Mouse (Mus musculus) stomach, embryonic 15.5 days (tissue): Measurements from ENCODE around the gene Ptprn2. TPM values are rescaled to one million over a fixed set of nuclear protein-coding genes. Genes with fewer than 3 reads are reported as not detected.

ENCODE experiments used
- ATAC-seq: fragments of 200-750 bp; cut with Nextera tagmentation; 2 replicates; pipeline ENCODE4 v1.8.0; 2017; ENCODE audit warnings: low read depth, moderate number of reproducible peaks, moderate TSS enrichment; ENCODE audit not compliant: insufficient read depth, low FRiP score
- H3K27ac ChIP-seq: fragments of 300-500 bp; sonication (generic); 2 replicates; pipeline ENCODE4 v1.5.1; 2015; ENCODE audit warnings: mild to moderate bottlenecking, inconsistent platforms
- H3K27me3 ChIP-seq: fragments of 300-500 bp; sonication (generic); replicated peaks from 2 replicates; pipeline ENCODE4 v1.6.1; 2015; ENCODE audit warnings: inconsistent platforms
- H3K36me3 ChIP-seq: fragments of 300-500 bp; sonication (generic); 2 replicates; pipeline ENCODE4 v1.6.1; 2015; ENCODE audit warnings: inconsistent platforms
- H3K4me1 ChIP-seq: fragments of 300-500 bp; sonication (generic); 2 replicates; pipeline ENCODE4 v1.6.1; 2015; ENCODE audit warnings: inconsistent platforms
- H3K4me2 ChIP-seq: fragments of 300-500 bp; sonication (generic); 2 replicates; pipeline ENCODE4 v1.6.1; 2015; ENCODE audit warnings: mild to moderate bottlenecking, inconsistent platforms
- H3K4me3 ChIP-seq: fragments of 300-500 bp; sonication (generic); replicated peaks from 2 replicates; pipeline ENCODE4 v1.5.1; 2015; ENCODE audit warnings: inconsistent platforms
- H3K9ac ChIP-seq: fragments of 300-500 bp; sonication (generic); 2 replicates; pipeline ENCODE4 v1.6.1; 2015; ENCODE audit warnings: inconsistent platforms
- H3K9me3 ChIP-seq: fragments of 300-500 bp; sonication (generic); 2 replicates; pipeline ENCODE4 v1.6.1; 2016; ENCODE audit warnings: inconsistent platforms
- WGBS: fragments of 180-500 bp; shearing (Covaris S2); methylation state at CpG from one replicate; pipeline ENCODE4 v1.1.7; 2015; 5-methylcytosine and 5-hydroxymethylcytosine counted together
- polyA plus RNA-seq: library from polyadenylated mRNA; unstranded; fragments of >200 nt; fragmentation: Nextera tagmentation; extraction: Ambion mirVana; gene quantifications from 2 replicates; pipeline ENCODE4 v1.2.1, GENCODE M21; 2015

Ptprn2 gene
- polyA plus RNA-seq, 1 experiment from 2014 or later = 3.7 TPM

DNA sequence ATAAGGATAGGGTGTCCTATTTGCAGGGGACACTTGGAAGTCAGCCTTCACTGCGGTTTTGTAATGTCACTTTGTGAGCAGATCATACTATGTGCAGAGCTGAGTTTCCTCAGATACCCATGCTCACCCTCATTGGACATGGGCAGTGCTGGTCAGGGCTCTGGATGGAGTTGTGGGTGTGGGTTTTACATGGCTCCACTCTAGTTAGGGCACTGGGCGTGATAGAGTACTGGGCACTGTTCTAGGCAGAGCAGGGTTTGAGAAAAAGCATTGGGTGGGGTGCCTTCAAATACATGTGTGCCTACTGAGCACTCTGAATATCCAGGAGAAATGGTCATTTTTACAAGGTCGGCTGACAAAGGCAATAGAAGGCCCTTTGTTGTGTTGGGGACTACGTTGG, 175.5 kb downstream of the Ptprn2 start:
- 77% methylated on average over 4 of the region's 4 CpGs for WGBS
- ATAC-seq = no peak

GRCm38 (mm10) chr12:116677701-116678100, 192.2 kb downstream of the Ptprn2 start:
- H3K9me3 ChIP-seq = no peaks in the 10 kb centered on the region
- H3K9ac ChIP-seq = no peak overlapping the region
- ATAC-seq = no peak
- no peak overlapping the region for H3K27ac ChIP-seq
- no peaks in the 10 kb centered on the region for H3K36me3 ChIP-seq
- no peak overlapping the region for H3K4me3 ChIP-seq
- H3K4me2 ChIP-seq = no peak overlapping the region
- H3K4me1 ChIP-seq = no peaks in the 10 kb centered on the region
- WGBS = 71% methylated on average over 3 of the region's 3 CpGs
- no peaks in the 10 kb centered on the region for H3K27me3 ChIP-seq

More for the DNA sequence above, 175.5 kb downstream of the Ptprn2 start:
- no peaks in the 10 kb centered on the region for H3K36me3 ChIP-seq
- H3K4me3 ChIP-seq = no peak overlapping the region
- no peaks in the 10 kb centered on the region for H3K4me1 ChIP-seq
- H3K27me3 ChIP-seq = no peaks in the 10 kb centered on the region
- no peak overlapping the region for H3K27ac ChIP-seq
- H3K9ac ChIP-seq = no peak overlapping the region
- no peak overlapping the region for H3K4me2 ChIP-seq
- no peaks in the 10 kb centered on the region for H3K9me3 ChIP-seq

GRCm38 (mm10) chr12:116689832-116690231, 204.3 kb downstream of the Ptprn2 start:
- Histone ChIP-seq H3K4me3 (no peak overlapping the region), H3K36me3 (no peaks in the 10 kb centered on the region), H3K9me3 (no peaks in the 10 kb centered on the region), H3K4me1 (no peaks in the 10 kb centered on the region), H3K9ac (no peak overlapping the region), H3K4me2 (no peak overlapping the region), H3K27me3 (no peaks in the 10 kb centered on the region), H3K27ac (no peak overlapping the region)
- WGBS = 84% methylated on average over 2 of the region's 2 CpGs
- ATAC-seq = no peak

DNA sequence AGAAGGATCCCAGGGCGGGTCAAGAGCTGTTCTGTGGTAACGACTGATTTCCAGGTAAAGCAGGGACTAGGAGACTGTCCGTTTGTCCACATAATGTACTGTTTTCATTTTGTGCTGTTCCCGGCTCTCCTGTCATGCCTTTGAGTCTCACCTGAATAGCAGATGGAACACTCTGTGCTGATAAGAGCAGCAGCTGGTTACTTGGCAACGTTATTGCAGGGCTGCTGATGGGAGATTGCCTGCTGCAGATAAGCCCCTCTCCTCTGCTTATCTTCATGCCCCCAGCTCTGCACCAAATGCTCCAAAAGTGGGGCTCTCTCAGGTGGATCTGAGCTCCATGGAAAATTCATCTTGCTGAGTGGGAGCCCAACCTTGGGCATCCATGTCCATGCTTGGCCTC, 224.0 kb downstream of the Ptprn2 start:
- Histone ChIP-seq H3K27ac (no peak overlapping the region), H3K4me3 (no peak overlapping the region), H3K9me3 (no peaks in the 10 kb centered on the region), H3K4me1 (no peaks in the 10 kb centered on the region), H3K9ac (no peak overlapping the region), H3K36me3 (no peaks in the 10 kb centered on the region), H3K27me3 (no peaks in the 10 kb centered on the region), H3K4me2 (no peak overlapping the region)
- no peak for ATAC-seq
- WGBS = 57% methylated on average over 5 of the region's 5 CpGs

- 65% methylated on average over 3 of the region's 3 CpGs for WGBS
- ATAC-seq = no peak
- H3K4me1 ChIP-seq = no peaks in the 10 kb centered on the region
- H3K4me3 ChIP-seq = no peak overlapping the region
- no peak overlapping the region for H3K9ac ChIP-seq
- no peaks in the 10 kb centered on the region for H3K27me3 ChIP-seq
- H3K36me3 ChIP-seq = no peaks in the 10 kb centered on the region
- H3K4me2 ChIP-seq = no peak overlapping the region
- H3K9me3 ChIP-seq = no peaks in the 10 kb centered on the region
- no peak overlapping the region for H3K27ac ChIP-seq
Observed at GRCm38 (mm10) chr12:116710716-116711115, 225.2 kb downstream of the Ptprn2 start.

DNA sequence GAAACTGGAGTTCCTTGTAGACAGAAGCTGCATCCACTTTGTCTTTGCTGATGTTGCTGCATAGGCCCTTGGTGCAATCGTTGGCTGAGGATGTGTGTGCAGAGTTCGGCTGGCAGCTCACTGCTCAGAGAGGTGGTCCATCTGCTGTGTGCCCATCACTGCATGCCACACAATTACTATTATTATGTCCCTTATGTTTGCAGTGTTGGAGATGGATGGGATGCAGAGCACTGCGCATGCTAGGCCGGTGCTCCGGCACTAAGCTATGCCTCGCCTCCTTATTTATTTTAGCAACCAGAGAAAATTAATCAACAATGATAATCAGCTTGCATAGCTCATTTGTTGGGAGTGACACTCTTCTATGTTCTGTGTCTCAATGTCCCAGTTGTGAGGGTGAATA, 225.6 kb downstream of the Ptprn2 start:
- Histone ChIP-seq H3K27me3 (no peaks in the 10 kb centered on the region), H3K9me3 (no peaks in the 10 kb centered on the region), H3K36me3 (no peaks in the 10 kb centered on the region), H3K4me3 (no peak overlapping the region), H3K4me1 (no peaks in the 10 kb centered on the region), H3K9ac (no peak overlapping the region), H3K4me2 (no peak overlapping the region), H3K27ac (no peak overlapping the region)
- 80% methylated on average over 6 of the region's 6 CpGs for WGBS
- ATAC-seq = no peak

DNA sequence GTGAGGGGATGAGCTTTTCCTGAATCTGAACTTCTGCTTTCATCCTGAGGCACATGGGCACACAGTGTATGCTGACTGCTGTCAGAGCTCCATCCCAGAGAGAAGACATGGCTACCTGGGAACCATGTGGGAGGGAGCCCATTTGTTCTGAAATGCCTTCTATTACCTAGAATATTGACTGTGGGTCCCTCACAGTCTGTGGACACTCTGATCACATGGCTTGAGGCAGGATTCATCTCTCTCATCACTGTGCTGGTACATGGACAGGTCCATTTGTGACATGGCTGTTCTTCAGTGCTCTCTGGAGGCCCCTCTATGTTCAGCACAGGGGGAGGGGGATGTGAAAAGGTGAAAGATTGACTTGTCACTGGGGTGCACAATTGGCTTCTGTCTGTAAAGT, 227.6 kb downstream of the Ptprn2 start:
- ATAC-seq = no peak
- no peak overlapping the region for H3K27ac ChIP-seq
- no peaks in the 10 kb centered on the region for H3K36me3 ChIP-seq
- no peak overlapping the region for H3K9ac ChIP-seq
- no peaks in the 10 kb centered on the region for H3K4me1 ChIP-seq
- H3K4me2 ChIP-seq = no peak overlapping the region
- H3K9me3 ChIP-seq = no peaks in the 10 kb centered on the region
- H3K27me3 ChIP-seq = no peaks in the 10 kb centered on the region
- H3K4me3 ChIP-seq = no peak overlapping the region

DNA sequence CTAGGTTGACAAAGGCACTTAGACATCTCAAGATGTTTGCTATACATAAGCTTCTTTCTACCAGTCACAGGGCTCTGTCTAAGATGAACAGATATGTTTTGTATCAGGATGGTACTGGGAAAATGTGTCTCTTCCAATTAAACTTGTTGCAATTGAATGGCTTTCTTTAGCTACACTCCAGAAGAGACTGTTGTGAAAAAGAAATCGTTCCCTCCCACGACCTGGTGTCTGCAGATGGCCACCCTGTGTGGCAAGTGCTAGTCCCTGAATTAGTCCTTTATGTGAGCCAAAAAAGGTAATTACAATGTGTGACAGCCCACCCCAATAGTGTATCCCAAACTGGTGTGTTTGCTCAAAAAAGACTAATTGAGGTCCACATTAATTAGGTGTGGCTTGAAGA, 235.5 kb downstream of the Ptprn2 start:
- H3K9me3 ChIP-seq = no peaks in the 10 kb centered on the region
- no peak for ATAC-seq
- H3K36me3 ChIP-seq = no peaks in the 10 kb centered on the region
- no peak overlapping the region for H3K4me2 ChIP-seq
- H3K27me3 ChIP-seq = no peaks in the 10 kb centered on the region
- H3K4me1 ChIP-seq = no peaks in the 10 kb centered on the region
- no peak overlapping the region for H3K9ac ChIP-seq
- WGBS = 87% methylated on average over 2 of the region's 2 CpGs
- no peak overlapping the region for H3K27ac ChIP-seq
- no peak overlapping the region for H3K4me3 ChIP-seq

GRCm38 (mm10) chr12:116740141-116740540, 254.6 kb downstream of the Ptprn2 start:
- Histone ChIP-seq H3K9me3 (no peaks in the 10 kb centered on the region), H3K4me3 (no peak overlapping the region), H3K36me3 (no peaks in the 10 kb centered on the region), H3K27ac (no peak overlapping the region), H3K4me2 (no peak overlapping the region), H3K27me3 (no peaks in the 10 kb centered on the region), H3K4me1 (no peaks in the 10 kb centered on the region), H3K9ac (no peak overlapping the region)
- ATAC-seq = no peak
- 87% methylated on average over 5 of the region's 5 CpGs for WGBS

DNA sequence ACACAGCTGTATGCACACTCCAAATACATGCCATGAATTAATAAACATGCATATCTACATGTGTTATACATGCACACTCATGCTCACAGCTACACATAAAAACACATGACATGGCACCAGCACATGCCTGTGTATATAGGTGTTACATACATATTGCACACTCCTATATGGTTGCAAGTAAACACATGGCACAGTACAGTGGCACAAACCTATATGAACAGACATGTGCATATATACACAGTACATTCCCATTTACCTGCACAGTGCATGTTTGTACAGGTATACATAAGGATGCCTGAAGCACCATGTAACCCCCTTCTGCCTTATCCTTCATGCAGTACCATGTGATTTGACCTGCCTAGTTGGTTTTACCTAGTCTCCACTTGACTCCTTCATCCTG, 255.8 kb downstream of the Ptprn2 start:
- Histone ChIP-seq H3K9ac (no peak overlapping the region), H3K9me3 (no peaks in the 10 kb centered on the region)
- ATAC-seq = no peak

DNA sequence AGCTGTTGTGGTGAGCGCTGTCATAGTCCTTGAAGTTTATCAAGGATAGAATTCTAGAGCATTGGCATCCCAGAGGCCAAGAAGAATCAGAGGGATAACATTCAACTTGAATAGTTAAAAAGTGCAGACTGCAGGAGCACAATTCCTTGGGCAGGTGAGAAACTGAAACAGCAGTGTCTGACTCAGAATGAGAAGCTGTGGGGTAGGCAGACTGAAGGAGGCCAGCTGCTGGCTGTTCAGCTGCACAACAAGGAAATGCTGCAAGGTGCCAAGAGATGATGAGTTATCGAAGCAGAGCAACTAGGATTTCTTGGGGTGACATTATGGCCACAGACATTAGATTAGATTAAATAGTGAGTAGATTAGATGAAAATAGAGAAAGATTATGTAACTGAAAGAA, 260.9 kb downstream of the Ptprn2 start:
- 80% methylated on average over 2 of the region's 2 CpGs for WGBS
- Histone ChIP-seq H3K9ac (no peak overlapping the region), H3K4me1 (no peaks in the 10 kb centered on the region), H3K36me3 (no peaks in the 10 kb centered on the region), H3K4me3 (no peak overlapping the region), H3K9me3 (no peaks in the 10 kb centered on the region), H3K4me2 (no peak overlapping the region), H3K27me3 (no peaks in the 10 kb centered on the region), H3K27ac (no peak overlapping the region)
- ATAC-seq = no peak

More for the DNA sequence above, 255.8 kb downstream of the Ptprn2 start:
- H3K4me2 ChIP-seq = no peak overlapping the region
- H3K27ac ChIP-seq = no peak overlapping the region
- H3K27me3 ChIP-seq = no peaks in the 10 kb centered on the region
- no peaks in the 10 kb centered on the region for H3K4me1 ChIP-seq
- H3K4me3 ChIP-seq = no peak overlapping the region
- H3K36me3 ChIP-seq = no peaks in the 10 kb centered on the region

- no peaks in the 10 kb centered on the region for H3K27me3 ChIP-seq
- no peak for ATAC-seq
- no peaks in the 10 kb centered on the region for H3K9me3 ChIP-seq
- WGBS = 79% methylated on average over 1 of the region's 1 CpGs
- no peaks in the 10 kb centered on the region for H3K4me1 ChIP-seq
- no peak overlapping the region for H3K27ac ChIP-seq
- no peak overlapping the region for H3K9ac ChIP-seq
- no peaks in the 10 kb centered on the region for H3K36me3 ChIP-seq
- no peak overlapping the region for H3K4me3 ChIP-seq
- H3K4me2 ChIP-seq = no peak overlapping the region
Observed at GRCm38 (mm10) chr12:116752784-116753183, 267.3 kb downstream of the Ptprn2 start.

DNA sequence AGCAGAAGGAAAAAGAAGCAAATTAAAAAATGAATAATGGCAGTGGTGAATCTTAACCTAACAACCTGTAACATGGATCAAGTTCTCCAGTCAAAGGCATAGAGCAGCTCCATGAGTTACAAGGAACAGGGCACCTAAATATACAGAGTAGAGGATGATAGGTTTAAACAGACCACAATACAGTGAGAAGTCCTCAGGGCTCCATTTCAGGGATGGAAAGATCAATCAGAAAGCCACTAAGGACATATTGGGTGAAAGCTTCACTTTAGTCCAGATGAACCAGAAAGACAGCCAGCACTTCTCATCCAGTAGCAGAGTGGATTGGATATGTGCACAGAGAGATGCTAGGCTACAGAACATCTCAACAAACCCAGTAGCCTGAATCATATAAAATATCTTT, 278.4 kb downstream of the Ptprn2 start:
- no peak overlapping the region for H3K4me2 ChIP-seq
- no peaks in the 10 kb centered on the region for H3K27me3 ChIP-seq
- H3K9me3 ChIP-seq = no peaks in the 10 kb centered on the region
- no peak overlapping the region for H3K9ac ChIP-seq
- ATAC-seq = no peak
- H3K4me3 ChIP-seq = no peak overlapping the region
- H3K27ac ChIP-seq = no peak overlapping the region
- H3K4me1 ChIP-seq = no peaks in the 10 kb centered on the region
- H3K36me3 ChIP-seq = no peaks in the 10 kb centered on the region
